Mouse (Mus musculus): ENCODE data around the gene Olfr1232. TPM values are rescaled to one million over a fixed set of nuclear protein-coding genes. Genes with fewer than 3 reads are reported as not detected.

Gene Olfr1232
- polyA plus RNA-seq (2016; fragmentation: Nextera tagmentation; extraction: Ambion mirVana): not detected in 2 replicates

GRCm38 (mm10) chr2:89329575-89329974 lies at the start of gene Olfr1232:
Gene Olfr1232, minus strand, starts transcription at chr2:89329675.
- Histone ChIP-seq H3K4me1 (no peaks in the 10 kb centered on the region), H3K27me3 (ENCODE audit: poor library complexity, severe bottlenecking) (no peaks in the 10 kb centered on the region), H3K36me3 (replicated peaks) (no peaks in the 10 kb centered on the region), H3K9me3 (no peaks in the 10 kb centered on the region), H3K4me3 (no peak within 1 kb of the TSS), H3K27ac (no peak within 1 kb of the TSS)
- no peak for DNase-seq (ENCODE audit: extremely low spot score, low spot score)

- 95% methylated on average over 4 of the region's 4 CpGs for WGBS
- Histone ChIP-seq H3K4me1 (no peaks in the 10 kb centered on the region), H3K27me3 (ENCODE audit: poor library complexity, severe bottlenecking) (no peaks in the 10 kb centered on the region), H3K4me3 (no peak within 1 kb of the TSS), H3K9me3 (no peaks in the 10 kb centered on the region), H3K36me3 (replicated peaks) (no peaks in the 10 kb centered on the region), H3K27ac (no peak within 1 kb of the TSS)
- DNase-seq (ENCODE audit: extremely low spot score, low spot score): no peak
These were observed 35.3 kb upstream of the Olfr1232 start, which contains the start of gene Olfr1234 for GRCm38 (mm10) chr2:89364765-89365164. Gene Olfr1234, minus strand, starts transcription at chr2:89364865.

- no peak for DNase-seq (ENCODE audit: extremely low spot score, low spot score)
- Histone ChIP-seq H3K4me1 (no peaks in the 10 kb centered on the region), H3K36me3 (replicated peaks) (no peaks in the 10 kb centered on the region), H3K4me3 (no peak within 1 kb of the TSS), H3K27me3 (ENCODE audit: poor library complexity, severe bottlenecking) (no peaks in the 10 kb centered on the region), H3K27ac (no peak within 1 kb of the TSS), H3K9me3 (no peaks in the 10 kb centered on the region)
These were observed 12.8 kb upstream of the Olfr1232 start, which contains the start of gene Olfr1233 for GRCm38 (mm10) chr2:89342298-89342697. Gene Olfr1233, minus strand, starts transcription at chr2:89342398.

GRCm38 (mm10) chr2:89306974-89307373 lies 22.5 kb downstream of the Olfr1232 start, which contains the start of gene Olfr1231:
Gene Olfr1231, minus strand, starts transcription at chr2:89307074.
- WGBS: 81% methylated on average over 2 of the region's 2 CpGs

GRCm38 (mm10) chr2:89297168-89297567 lies 32.3 kb downstream of the Olfr1232 start, which contains the start of gene Olfr1230:
Gene Olfr1230, minus strand, starts transcription at chr2:89297268.
- no peaks in the 10 kb centered on the region for H3K27me3 ChIP-seq (ENCODE audit: poor library complexity, severe bottlenecking)
- DNase-seq (ENCODE audit: extremely low spot score, low spot score): no peak
- H3K4me3 ChIP-seq: no peak within 1 kb of the TSS
- H3K27ac ChIP-seq: no peak within 1 kb of the TSS
- H3K9me3 ChIP-seq: no peaks in the 10 kb centered on the region
- 87% methylated on average over 1 of the region's 1 CpGs for WGBS
- no peaks in the 10 kb centered on the region for H3K36me3 ChIP-seq (replicated peaks)
- H3K4me1 ChIP-seq: no peaks in the 10 kb centered on the region

More at GRCm38 (mm10) chr2:89306974-89307373, 22.5 kb downstream of the Olfr1232 start, which contains the start of gene Olfr1231:
- H3K9me3 ChIP-seq: no peaks in the 10 kb centered on the region
- H3K4me3 ChIP-seq: no peak within 1 kb of the TSS
- no peak for DNase-seq (ENCODE audit: extremely low spot score, low spot score)
- no peak within 1 kb of the TSS for H3K27ac ChIP-seq
- H3K4me1 ChIP-seq: no peaks in the 10 kb centered on the region
- no peaks in the 10 kb centered on the region for H3K36me3 ChIP-seq (replicated peaks)
- no peaks in the 10 kb centered on the region for H3K27me3 ChIP-seq (ENCODE audit: poor library complexity, severe bottlenecking)

GRCm38 (mm10) chr2:89287914-89288313 lies 41.6 kb downstream of the Olfr1232 start, which contains the start of gene Olfr1229:
Gene Olfr1229, minus strand, starts transcription at chr2:89288014.
- H3K27ac ChIP-seq: no peak within 1 kb of the TSS
- no peaks in the 10 kb centered on the region for H3K27me3 ChIP-seq (ENCODE audit: poor library complexity, severe bottlenecking)
- H3K9me3 ChIP-seq: no peaks in the 10 kb centered on the region
- no peak within 1 kb of the TSS for H3K4me3 ChIP-seq
- no peak for DNase-seq (ENCODE audit: extremely low spot score, low spot score)
- 85% methylated on average over 2 of the region's 2 CpGs for WGBS
- H3K36me3 ChIP-seq (replicated peaks): no peaks in the 10 kb centered on the region
- H3K4me1 ChIP-seq: no peaks in the 10 kb centered on the region

Other genes with a start within 250 kb of the Olfr1232 start
- not detected in 2 replicates for gene Olfr1219, start 246.2 kb downstream of the Olfr1232 start, polyA plus RNA-seq (2016; fragmentation: Nextera tagmentation; extraction: Ambion mirVana)
- gene Olfr1220, start 222.8 kb downstream of the Olfr1232 start, polyA plus RNA-seq (2016; fragmentation: Nextera tagmentation; extraction: Ambion mirVana): not detected in 2 replicates
- gene Olfr1221, start 212.4 kb downstream of the Olfr1232 start, polyA plus RNA-seq (2016; fragmentation: Nextera tagmentation; extraction: Ambion mirVana): not detected in 2 replicates
- not detected in 2 replicates for gene Olfr1222, start 196.6 kb downstream of the Olfr1232 start, polyA plus RNA-seq (2016; fragmentation: Nextera tagmentation; extraction: Ambion mirVana)
- not detected in 2 replicates for gene Olfr1223, start 178.1 kb downstream of the Olfr1232 start, polyA plus RNA-seq (2016; fragmentation: Nextera tagmentation; extraction: Ambion mirVana)
- gene Olfr1224-ps1, start 165.6 kb downstream of the Olfr1232 start, polyA plus RNA-seq (2016; fragmentation: Nextera tagmentation; extraction: Ambion mirVana): not detected in 2 replicates
- gene Olfr1225, start 155.0 kb downstream of the Olfr1232 start, polyA plus RNA-seq (2016; fragmentation: Nextera tagmentation; extraction: Ambion mirVana): not detected in 2 replicates
- not detected in 2 replicates for gene Olfr1226, start 129.6 kb downstream of the Olfr1232 start, polyA plus RNA-seq (2016; fragmentation: Nextera tagmentation; extraction: Ambion mirVana)
- gene Olfr1228, start 75.6 kb downstream of the Olfr1232 start, polyA plus RNA-seq (2016; fragmentation: Nextera tagmentation; extraction: Ambion mirVana): not detected in 2 replicates
- not detected in 2 replicates for gene Olfr1229, start 41.7 kb downstream of the Olfr1232 start, polyA plus RNA-seq (2016; fragmentation: Nextera tagmentation; extraction: Ambion mirVana)
- gene Olfr1230, start 32.4 kb downstream of the Olfr1232 start, polyA plus RNA-seq (2016; fragmentation: Nextera tagmentation; extraction: Ambion mirVana): not detected in 2 replicates
- gene Olfr1231, start 22.6 kb downstream of the Olfr1232 start, polyA plus RNA-seq (2016; fragmentation: Nextera tagmentation; extraction: Ambion mirVana): not detected in 2 replicates
- gene Olfr1233, start 12.7 kb upstream of the Olfr1232 start, polyA plus RNA-seq (2016; fragmentation: Nextera tagmentation; extraction: Ambion mirVana): not detected in 2 replicates
- not detected in 2 replicates for gene Olfr1234, start 35.2 kb upstream of the Olfr1232 start, polyA plus RNA-seq (2016; fragmentation: Nextera tagmentation; extraction: Ambion mirVana)
- gene Olfr1238, start 80.0 kb upstream of the Olfr1232 start, polyA plus RNA-seq (2016; fragmentation: Nextera tagmentation; extraction: Ambion mirVana): not detected in 2 replicates
- not detected in 2 replicates for gene Olfr1239, start 90.7 kb upstream of the Olfr1232 start, polyA plus RNA-seq (2016; fragmentation: Nextera tagmentation; extraction: Ambion mirVana)
- not detected in 2 replicates for gene Olfr1240, start 113.3 kb upstream of the Olfr1232 start, polyA plus RNA-seq (2016; fragmentation: Nextera tagmentation; extraction: Ambion mirVana)
- gene Olfr1241, start 157.5 kb upstream of the Olfr1232 start, polyA plus RNA-seq (2016; fragmentation: Nextera tagmentation; extraction: Ambion mirVana): not detected in 2 replicates
- not detected in 2 replicates for gene Olfr1242, start 168.7 kb upstream of the Olfr1232 start, polyA plus RNA-seq (2016; fragmentation: Nextera tagmentation; extraction: Ambion mirVana)
- not detected in 2 replicates for gene Olfr1243, start 201.8 kb upstream of the Olfr1232 start, polyA plus RNA-seq (2016; fragmentation: Nextera tagmentation; extraction: Ambion mirVana)
- gene Olfr1245, start 248.8 kb upstream of the Olfr1232 start, polyA plus RNA-seq (2016; fragmentation: Nextera tagmentation; extraction: Ambion mirVana): not detected in 2 replicates

Data from forebrain, embryonic 10.5 days (tissue).